Mouse (Mus musculus): ENCODE data around the gene Tmem230.

The Tmem230 gene

DNA sequence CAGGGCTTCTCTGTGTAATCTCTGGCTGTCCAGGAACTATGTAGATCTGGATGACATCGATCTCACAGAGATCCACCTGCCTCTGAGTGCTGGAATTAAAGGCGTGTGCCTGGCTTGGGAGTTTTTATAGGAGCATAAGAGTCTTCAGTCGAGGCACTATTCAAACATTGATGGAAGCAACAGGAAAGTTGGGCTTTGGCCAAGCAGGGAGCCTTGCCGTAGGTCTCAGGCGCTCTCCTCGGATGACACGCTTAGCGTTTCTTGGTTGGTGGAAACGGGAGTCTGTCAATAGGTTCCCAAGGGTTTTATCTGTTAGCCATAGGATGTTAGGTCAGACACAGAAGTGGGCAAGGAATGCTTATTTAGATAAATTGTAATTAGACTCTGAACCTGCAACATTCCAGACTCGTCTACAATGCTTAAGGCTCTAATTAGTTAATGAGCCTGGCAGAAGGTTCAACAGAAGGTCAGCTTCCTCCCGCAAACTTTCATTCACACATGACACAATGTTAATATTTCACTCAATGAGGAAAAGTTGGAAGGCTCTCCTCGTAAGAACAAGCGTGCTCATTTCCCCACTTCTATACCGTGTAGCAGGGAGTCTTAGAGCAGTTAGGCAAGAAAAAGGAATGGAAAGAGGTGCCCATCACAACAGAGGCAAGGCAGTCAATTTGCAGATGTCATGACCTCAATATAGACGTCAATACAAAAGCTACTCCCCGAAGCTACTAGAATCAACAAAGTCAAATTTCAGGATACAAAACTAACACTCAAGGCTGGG, 13.4 kb downstream of the Tmem230 start:
- in situ Hi-C loops (cut with MboI, MseI) = no loop called here

DNA sequence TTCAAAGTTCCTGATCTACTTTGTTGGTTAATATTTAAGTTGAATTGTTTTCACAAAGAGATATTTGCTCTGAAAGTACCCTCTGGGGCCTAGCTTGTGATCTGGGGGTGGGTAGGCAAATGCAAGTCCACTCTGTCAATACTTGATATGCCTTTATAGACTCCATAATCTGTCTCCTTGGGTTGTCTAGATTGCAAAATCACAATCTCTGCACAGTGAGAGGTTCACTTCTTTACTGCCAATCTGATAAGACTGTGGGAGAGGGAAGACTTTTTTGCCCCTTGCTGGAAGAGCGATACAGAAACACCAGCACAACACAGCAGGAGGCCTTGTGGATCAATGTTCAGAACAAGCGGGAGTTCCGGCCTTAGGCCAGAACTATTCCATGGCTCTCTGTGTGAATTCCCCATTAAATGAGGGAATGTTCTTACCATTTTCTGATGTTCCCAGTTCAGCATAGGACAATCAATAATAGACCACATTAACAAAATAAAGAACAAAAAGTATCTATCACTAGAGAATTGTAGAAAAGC, 15.1 kb downstream of the Tmem230 start:
- in situ Hi-C loops (cut with MboI, MseI) = no loop called here

DNA sequence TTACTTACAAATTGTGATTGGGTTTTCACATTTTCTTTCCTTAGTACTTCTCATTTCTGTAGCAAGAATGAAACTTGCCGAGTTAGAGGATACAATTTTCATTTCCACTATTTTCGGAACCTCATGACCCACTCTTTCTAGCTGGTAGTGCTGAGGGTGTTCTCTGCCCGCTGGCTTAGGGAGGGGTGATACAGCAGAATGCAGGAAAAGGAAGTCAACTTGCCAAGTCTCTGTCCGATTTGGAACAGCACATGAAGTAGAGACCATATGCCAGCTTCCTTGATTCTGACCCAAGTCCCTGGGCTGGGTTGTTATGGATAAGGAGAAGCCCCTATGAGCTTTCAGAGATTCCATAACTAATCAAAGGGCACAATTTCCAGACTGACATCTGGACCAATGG, 23.2 kb downstream of the Tmem230 start:
- in situ Hi-C loops (cut with MboI, MseI) = loop anchor here (5.0 kb wide), 1 partner anchor 62 kb away; no protein-coding TSS in a partner anchor

DNA sequence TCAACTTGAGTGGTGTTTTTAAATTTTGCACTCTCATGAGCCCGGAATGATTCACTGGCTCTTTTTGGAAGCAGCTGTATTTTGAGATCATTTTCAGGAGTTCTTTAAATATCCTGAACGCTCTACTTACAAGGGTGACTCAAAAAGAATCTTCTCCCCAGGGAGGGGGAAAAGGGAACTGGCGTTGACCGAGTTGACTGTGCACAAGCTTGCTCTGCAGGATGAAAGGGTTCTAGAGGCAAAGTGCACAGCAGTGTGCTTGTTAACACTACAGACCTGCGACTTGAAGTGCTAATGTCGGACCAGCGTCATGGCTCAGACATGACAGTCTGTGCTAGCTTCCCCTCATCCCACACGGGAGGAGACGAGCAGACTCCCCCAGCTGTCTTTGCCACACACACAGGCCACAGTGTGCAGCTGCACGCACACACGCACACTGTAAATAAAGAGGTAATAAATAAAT, 26.0 kb downstream of the Tmem230 start:
- in situ Hi-C loops (cut with MboI, MseI) = loop anchor here (5.0 kb wide), 1 partner anchor 59 kb away; no protein-coding TSS in a partner anchor

DNA sequence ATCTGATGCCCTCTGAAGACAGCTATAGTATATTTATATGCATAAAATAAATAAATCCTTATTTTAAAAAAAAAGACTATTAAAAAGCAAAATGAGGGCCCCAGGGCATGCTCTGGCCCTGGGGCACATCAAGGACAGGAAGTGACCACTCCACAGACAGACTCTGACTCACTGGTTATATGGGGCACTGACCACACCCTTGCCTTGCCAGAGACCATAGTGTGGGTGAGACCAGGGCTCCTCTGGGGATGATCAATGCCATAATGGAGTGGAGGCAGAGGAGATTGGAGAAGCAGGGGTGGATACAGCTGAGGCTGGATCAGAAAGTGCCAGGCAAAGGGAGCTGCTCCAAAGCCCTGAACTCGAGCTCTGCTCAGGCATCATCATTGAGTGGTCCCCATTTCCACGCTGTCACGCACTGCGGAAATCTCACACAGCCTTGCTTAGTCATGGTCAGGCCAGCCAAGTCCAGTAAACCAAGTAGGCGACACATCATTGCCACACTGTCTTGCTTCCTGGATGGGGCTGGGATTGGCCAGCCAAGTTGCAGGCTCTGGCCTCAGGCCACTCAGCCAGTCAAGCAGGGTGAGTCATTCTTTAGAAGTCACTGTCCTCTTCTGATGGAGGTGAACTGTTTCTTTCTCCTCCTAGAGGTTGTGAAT, 35.5 kb downstream of the Tmem230 start:
- in situ Hi-C loops (cut with MboI, MseI) = no loop called here

DNA sequence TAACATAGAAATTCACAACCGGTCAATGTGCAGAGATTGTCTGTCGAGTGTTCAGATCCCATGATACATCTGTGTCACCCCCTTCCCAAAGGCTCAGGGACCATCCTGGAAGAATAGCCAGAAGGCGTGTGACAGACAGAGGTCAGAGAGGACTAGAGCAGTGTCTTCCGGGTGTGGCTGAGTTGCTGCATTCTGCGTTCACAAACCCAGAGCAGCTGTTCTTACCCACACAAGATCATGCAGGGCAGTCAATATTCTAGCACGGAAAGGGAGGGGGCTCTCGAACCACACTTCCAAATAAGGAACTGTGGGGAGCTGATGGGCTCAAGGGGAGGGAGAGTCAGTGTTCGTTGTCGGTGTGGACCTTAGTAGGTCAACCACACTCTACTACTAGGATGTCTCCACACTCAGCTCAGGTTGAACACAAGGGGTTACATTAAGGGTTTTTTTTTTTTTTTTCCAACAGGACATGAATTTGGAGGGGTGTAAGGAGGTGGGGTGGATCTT, 36.7 kb downstream of the Tmem230 start:
- in situ Hi-C loops (cut with MboI, MseI) = no loop called here

DNA sequence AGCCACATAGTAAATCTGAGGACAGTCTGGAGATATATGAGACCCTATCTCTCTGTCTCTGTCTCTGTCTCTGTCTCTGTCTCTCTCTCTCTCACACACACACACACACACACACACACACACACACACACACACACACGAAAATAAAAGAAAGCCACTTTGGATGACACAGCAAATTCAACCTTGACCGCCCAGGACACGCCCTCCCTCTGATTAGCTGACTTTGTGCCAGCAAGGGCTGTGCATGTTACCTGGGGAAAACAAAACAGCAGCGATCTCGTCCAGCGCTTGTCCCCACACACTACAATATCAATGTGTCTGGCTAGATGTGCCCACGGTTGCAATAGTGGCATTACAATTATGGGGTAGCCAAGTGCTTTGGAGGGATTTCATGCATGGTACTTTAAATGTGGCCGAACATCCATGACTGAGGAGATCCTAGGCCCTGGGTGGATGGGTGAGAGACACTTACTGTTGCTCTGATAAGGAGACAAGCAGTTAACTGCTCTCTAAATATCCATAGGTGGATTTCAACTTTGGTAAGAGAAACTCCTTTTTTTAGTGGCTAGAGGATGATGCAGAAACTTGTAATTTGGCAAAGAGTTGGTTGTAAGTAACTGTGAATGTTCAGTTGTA, 39.2 kb downstream of the Tmem230 start:
- in situ Hi-C loops (cut with MboI, MseI) = no loop called here

DNA sequence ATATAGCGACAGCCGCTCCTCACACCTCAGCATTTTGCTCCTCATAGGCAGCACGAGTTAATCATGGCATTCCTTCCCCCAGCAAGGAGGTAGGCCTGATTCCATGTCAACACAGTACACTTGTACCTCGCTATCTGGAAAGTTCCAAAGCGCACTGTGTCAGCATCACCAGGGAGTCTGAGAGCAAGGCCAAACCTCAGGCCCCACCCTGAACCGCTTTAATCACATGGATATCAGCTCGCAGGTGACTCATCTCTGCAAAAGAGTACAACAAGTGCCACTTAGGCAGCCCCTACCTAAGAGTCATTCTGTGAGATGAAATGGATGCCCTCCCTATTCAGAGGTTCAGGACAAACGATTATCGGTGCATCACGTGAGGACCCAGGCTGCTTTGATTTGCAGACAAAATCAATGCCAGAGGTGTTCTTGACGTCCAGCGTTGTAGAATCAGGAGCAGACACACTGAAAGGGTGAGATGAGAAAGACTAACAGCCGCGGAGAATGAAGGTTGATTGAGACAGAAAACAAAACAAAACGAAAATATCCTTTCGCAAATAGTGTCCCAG, 41.2 kb downstream of the Tmem230 start:
- in situ Hi-C loops (cut with MboI, MseI) = no loop called here

DNA sequence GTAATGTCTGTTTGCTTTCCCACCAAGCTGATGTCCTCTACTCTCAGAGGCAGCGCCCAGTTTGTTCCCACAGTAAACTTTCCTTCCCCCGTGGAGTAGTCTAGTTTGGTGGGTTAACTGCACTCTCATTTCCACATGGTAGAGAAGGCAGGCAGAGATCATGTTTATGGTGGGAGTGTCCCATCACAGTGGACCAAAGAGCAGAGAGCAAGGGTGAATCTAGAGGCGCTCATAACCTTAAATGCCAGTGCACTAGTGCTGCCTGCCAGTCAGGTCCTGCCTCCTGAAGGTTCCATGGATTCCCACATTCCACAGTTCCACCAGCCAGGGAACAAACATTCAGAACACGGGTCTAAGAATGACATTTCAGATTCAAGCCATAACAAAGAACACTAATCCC, 42.1 kb downstream of the Tmem230 start:
- in situ Hi-C loops (cut with MboI, MseI) = no loop called here

DNA sequence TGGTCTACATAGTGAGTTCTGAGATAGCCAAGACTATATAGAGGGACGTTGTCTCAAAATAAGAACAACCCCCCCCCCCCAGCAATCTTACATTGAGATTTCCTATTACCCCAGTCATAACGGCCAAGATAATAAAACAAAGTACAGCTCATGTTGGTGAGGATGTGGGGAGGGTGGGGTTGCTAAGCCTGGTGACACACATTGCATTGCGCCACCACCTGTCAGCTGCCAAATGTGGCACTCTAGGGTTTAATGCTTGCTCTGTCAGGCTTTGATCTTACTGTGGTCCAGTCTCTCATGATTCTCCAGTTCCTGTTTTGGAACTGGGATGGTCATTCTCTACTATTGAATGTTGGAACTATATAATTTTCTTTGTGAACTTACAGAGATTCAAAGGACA, 43.8 kb downstream of the Tmem230 start:
- in situ Hi-C loops (cut with MboI, MseI) = no loop called here

DNA sequence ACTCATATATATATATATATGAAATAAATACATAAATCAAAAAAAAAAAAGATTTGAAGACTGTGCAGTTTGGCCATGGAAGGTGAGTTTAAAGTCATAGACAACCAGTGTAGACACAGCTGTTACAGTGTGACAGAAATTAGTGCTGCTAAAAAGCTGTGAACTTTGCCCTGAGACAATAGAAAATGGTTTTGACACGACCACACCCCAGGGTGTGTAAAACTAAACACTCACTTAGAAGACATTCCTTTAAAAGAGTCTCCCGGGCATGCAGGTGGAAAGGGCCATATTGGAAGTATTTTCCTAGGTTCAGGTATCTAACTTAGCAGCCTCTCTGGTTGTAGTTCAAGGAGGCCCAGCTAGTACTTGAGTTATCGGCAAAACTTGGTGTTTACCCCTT, 44.4 kb downstream of the Tmem230 start:
- in situ Hi-C loops (cut with MboI, MseI) = no loop called here

DNA sequence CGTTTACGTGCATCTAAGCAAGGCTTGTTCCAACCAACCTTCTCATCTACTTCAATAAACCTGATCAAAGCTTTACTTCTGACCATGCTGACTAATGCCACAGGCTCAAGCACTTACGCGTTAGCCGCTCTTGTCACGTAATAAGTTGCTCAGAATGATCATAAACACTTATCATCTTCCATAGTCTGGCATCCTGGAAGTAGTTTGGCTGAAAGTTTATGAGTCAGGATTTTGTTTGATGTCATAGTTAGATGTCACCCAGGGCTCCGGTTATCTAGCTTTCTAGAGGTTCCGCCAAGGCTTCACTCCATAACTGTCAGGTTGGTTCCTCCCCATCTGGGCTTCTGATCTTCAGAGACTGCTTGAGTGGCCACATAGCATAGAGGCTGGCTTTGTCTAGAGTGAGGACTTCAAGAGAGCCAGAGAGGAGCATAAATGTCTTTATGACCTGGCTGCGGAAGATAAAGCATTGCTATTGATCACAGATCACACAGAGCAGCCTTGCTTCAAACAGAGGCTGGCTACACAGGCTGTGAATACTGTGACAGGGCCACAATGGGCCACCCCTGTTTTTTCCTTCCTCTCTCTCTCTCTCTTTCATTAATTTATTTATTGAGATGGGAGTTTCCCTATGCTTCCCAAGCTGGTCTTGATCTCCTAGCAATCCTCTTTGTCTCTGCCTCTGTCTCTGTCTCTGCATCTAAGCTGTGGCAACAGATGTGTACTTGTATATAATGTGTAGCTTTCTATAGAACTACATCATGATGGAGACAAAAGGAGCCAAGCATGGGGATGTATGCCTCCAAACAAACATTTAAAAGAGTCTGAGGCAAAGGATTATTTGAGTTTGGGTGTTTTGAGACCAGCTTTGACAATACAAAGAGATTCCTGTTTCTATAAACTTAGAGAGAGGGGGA, 49.3 kb downstream of the Tmem230 start:
- in situ Hi-C loops (cut with MboI, MseI) = loop anchor here (10.0 kb wide), 1 partner anchor 603 kb away; no protein-coding TSS in a partner anchor

DNA sequence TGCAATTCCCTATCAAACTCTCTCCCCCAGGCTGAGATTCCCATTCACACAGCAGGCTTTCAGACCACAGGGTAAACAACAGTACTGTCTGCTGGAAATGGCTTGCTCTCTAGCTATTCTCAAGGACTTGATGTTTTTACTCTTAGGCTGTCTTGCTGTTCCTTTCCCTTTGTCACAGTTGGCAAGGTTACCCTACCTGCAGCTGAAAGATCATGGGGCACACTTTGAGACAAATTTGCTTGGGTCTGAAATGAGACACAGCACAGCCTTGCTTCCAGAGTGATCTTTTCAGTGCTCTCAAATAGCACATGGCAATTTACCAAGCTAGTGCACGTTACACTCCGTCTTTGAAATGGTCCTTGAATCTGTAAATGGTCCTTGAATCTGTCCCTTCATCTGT, 52.0 kb downstream of the Tmem230 start:
- in situ Hi-C loops (cut with MboI, MseI) = loop anchor here (10.0 kb wide), 1 partner anchor 601 kb away; no protein-coding TSS in a partner anchor

DNA sequence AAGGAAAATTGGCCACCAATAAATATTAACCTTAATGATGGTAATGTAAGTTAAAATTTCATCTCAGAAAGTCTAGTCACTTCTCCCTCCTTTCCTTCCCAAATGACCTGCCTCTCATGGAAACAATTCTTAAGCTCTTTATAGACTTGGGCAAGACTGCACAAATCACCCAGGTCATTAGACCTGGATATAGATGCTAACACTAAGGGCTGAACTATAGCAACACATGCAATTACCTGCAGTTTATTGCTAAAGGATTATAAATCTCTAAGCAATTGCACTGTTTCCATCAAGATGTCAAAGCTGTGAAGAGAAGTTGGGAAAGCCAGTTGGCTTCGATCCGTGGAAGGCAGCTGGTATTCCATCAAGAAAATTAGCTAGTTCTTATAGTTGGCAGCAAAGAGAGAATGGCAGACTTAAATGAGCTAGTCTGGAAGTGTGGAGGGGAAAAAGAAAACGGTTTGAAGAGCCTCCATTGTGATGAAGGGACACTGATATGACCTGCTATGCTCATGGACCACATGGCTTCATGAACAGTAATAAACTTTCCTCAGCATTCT, 56.9 kb downstream of the Tmem230 start:
- in situ Hi-C loops (cut with MboI, MseI) = loop anchor here (10.0 kb wide), 1 partner anchor 596 kb away; no protein-coding TSS in a partner anchor
